Mouse (Mus musculus) heart, embryonic 11.5 days (tissue): Measurements from ENCODE around the gene Wdr31. TPM values are rescaled to one million over a fixed set of nuclear protein-coding genes. Genes with fewer than 3 reads are reported as not detected.

Experiments used
- ATAC-seq: fragments of 200-750 bp; cut with Nextera tagmentation; replicated peaks from 2 replicates; pipeline ENCODE4 v1.8.0; 2017; ENCODE audit warnings: moderate library complexity; ENCODE audit not compliant: insufficient number of reproducible peaks, low FRiP score, low TSS enrichment
- H3K27ac ChIP-seq: fragments of 300-500 bp; sonication (generic); 2 replicates; pipeline ENCODE4 v1.5.1; 2014; ENCODE audit warnings: mild to moderate bottlenecking, low read depth, low read length
- H3K27me3 ChIP-seq: fragments of 300-500 bp; sonication (generic); 2 replicates; pipeline ENCODE4 v1.6.1; 2014; ENCODE audit warnings: mild to moderate bottlenecking, low read length, mixed read lengths; ENCODE audit not compliant: control insufficient read depth, insufficient read depth
- H3K36me3 ChIP-seq: fragments of 300-500 bp; sonication (generic); 2 replicates; pipeline ENCODE4 v1.6.1; 2014; ENCODE audit warnings: mild to moderate bottlenecking, low read length, moderate library complexity, mixed read lengths; ENCODE audit not compliant: control insufficient read depth, insufficient read depth
- H3K4me1 ChIP-seq: fragments of 300-500 bp; sonication (generic); 2 replicates; pipeline ENCODE4 v1.6.1; 2014; ENCODE audit warnings: low read length; ENCODE audit not compliant: control insufficient read depth, insufficient read depth
- H3K4me2 ChIP-seq: fragments of 300-500 bp; sonication (generic); 2 replicates; pipeline ENCODE4 v1.6.1; 2014; ENCODE audit warnings: mild to moderate bottlenecking, moderate library complexity
- H3K4me3 ChIP-seq: fragments of 300-500 bp; sonication (generic); 2 replicates; pipeline ENCODE4 v1.5.1; 2014; ENCODE audit warnings: low read depth, low read length
- H3K9ac ChIP-seq: fragments of 300-500 bp; sonication (generic); 2 replicates; pipeline ENCODE4 v1.6.1; 2014; ENCODE audit warnings: mild to moderate bottlenecking, low read depth, low read length, moderate library complexity
- H3K9me3 ChIP-seq: fragments of 300-500 bp; sonication (generic); replicated peaks from 2 replicates; pipeline ENCODE4 v1.6.1; 2016; ENCODE audit warnings: low read length; ENCODE audit not compliant: control insufficient read depth
- WGBS: fragments of 180-500 bp; shearing (Covaris S2); extraction: QIAGEN DNeasy Blood & Tissue Kit; methylation state at CpG from one replicate; pipeline ENCODE4 v1.1.7; 2014; ENCODE audit not compliant: insufficient replicate concordance; 5-methylcytosine and 5-hydroxymethylcytosine counted together
- polyA plus RNA-seq: library from polyadenylated mRNA; unstranded; fragments of >200 nt; fragmentation: Nextera tagmentation; extraction: Ambion mirVana; gene quantifications from 2 replicates; pipeline ENCODE4 v1.2.1, GENCODE M21; 2014

Wdr31 gene
- polyA plus RNA-seq, result 2.9 and 3.0 TPM in 2 replicates

DNA sequence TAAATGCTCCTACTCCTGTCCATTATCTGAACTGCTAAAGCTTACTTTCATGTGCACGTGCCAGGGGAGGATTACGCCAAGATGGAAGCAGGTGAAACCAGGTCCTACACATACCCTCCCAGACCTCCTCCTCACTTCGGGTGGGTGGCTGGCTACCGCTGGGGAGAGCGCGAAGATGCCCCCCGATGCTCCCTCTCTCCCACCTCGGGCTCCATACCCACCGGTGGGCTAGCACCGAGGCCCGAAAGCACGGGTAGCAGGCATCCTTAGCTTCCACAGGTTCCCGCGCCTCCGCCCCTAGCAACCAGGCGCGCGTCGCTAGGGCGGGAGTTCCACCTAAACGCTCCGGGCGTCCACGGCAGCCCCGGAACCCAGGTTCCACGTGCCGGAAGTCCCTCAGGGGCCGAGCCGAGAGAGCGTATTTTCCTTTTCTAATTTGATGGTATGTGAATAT is at the start of gene Wdr31:
TSS of gene Wdr31 (minus strand) at position 299 of the 454 bp plus-strand sequence.
- Histone ChIP-seq H3K9ac (peak within 1 kb of the TSS; percentile 70), H3K4me3 (peak within 1 kb of the TSS; percentile 69), H3K27me3 (no peaks in the 10 kb centered on the region), H3K4me1 (no peaks in the 10 kb centered on the region), H3K36me3 (no peaks in the 10 kb centered on the region), H3K27ac (no peak within 1 kb of the TSS), H3K9me3 (no peaks in the 10 kb centered on the region), H3K4me2 (peak within 1 kb of the TSS; percentile 82)
- peak; percentile 74 for ATAC-seq
- WGBS, result under 1% methylated on average over 30 of the region's 30 CpGs

- WGBS, result under 1% methylated on average over 37 of the region's 37 CpGs
- Histone ChIP-seq H3K9ac (peak within 1 kb of the TSS; percentile 86), H3K4me1 (peaks cover 37% of the 10 kb centered on the region), H3K36me3 (no peaks in the 10 kb centered on the region), H3K4me3 (peak within 1 kb of the TSS; percentile 57), H3K27ac (peak within 1 kb of the TSS; percentile 88), H3K4me2 (peak within 1 kb of the TSS; percentile 68), H3K27me3 (no peaks in the 10 kb centered on the region), H3K9me3 (no peaks in the 10 kb centered on the region)
- peak; percentile 79 for ATAC-seq
These were observed 49.1 kb upstream of the Wdr31 start, which contains the start of gene Alad for GRCm38 (mm10) chr4:62519849-62520233. Gene Alad, minus strand, starts transcription at chr4:62519918.

GRCm38 (mm10) chr4:62519122-62519848 is 48.6 kb upstream of the Wdr31 start:
- WGBS, result 3% methylated on average over 26 of the region's 26 CpGs
- no peaks in the 10 kb centered on the region for H3K27me3 ChIP-seq
- ATAC-seq, result peak; percentile 33
- H3K27ac ChIP-seq, result peak overlapping the region; percentile 88
- no peaks in the 10 kb centered on the region for H3K36me3 ChIP-seq
- H3K9me3 ChIP-seq, result no peaks in the 10 kb centered on the region
- peaks cover 34% of the 10 kb centered on the region for H3K4me1 ChIP-seq
- peak overlapping the region; percentile 86 for H3K9ac ChIP-seq
- peak overlapping the region; percentile 57 for H3K4me3 ChIP-seq
- H3K4me2 ChIP-seq, result peak overlapping the region; percentile 68

GRCm38 (mm10) chr4:62518416-62519121 is 47.9 kb upstream of the Wdr31 start:
- H3K4me3 ChIP-seq, result peak overlapping the region; percentile 57
- peaks cover 29% of the 10 kb centered on the region for H3K4me1 ChIP-seq
- peak overlapping the region; percentile 86 for H3K9ac ChIP-seq
- 46% methylated on average over 13 of the region's 13 CpGs for WGBS
- H3K27me3 ChIP-seq, result no peaks in the 10 kb centered on the region
- peak overlapping the region; percentile 88 for H3K27ac ChIP-seq
- no peaks in the 10 kb centered on the region; the same call in 1 of the 2 replicates for H3K36me3 ChIP-seq
- no peaks in the 10 kb centered on the region for H3K9me3 ChIP-seq
- no peak for ATAC-seq
- H3K4me2 ChIP-seq, result peak overlapping the region; percentile 68

DNA sequence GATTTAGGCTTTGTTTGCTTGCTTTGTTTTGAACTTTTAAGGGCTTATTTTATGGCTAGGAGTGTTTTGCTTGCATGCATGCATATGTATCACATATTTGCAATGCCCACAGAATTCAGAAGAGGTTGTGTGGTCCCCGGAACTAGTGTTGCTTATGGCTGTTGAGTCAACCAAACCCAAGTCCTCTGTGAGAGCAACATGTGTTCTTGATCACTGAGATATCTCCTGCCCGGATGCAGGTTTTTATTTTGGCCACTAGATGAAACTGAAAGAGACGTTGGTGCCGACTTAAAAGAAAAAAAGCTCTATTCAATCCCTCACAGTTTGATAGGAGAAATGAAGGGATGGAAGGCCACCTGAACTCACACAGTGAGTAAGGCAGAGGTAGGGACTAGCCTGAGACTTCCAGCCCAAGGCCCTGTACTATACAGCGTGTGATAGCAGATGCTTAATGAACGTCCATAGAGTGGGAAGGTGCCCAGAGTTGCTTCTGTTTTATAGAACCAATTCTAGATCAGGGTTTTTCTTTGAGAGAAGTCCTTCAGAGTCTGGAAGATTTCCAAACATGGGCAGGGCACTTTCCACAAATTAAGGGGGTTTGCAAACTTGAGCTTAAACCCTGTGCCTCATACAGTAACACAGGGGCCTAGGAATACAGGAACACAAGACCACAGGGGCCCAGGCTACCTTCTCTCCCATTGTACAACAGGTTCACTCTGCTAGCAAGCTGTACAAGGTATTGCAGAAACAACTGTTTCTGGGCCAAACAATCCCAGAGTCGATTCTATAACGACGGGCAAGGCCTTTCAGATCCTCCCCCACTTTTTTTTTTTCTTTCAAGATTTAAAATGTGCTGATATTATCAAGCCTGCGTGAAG is 47.1 kb upstream of the Wdr31 start:
- Histone ChIP-seq H3K4me2 (peak overlapping the region; percentile 68), H3K27me3 (no peaks in the 10 kb centered on the region), H3K4me3 (peak overlapping the region; percentile 57), H3K27ac (peak overlapping the region; percentile 86), H3K9ac (peak overlapping the region; percentile 10; the same call in 1 of the 2 replicates), H3K36me3 (peaks cover 7% of the 10 kb centered on the region; the same call in 1 of the 2 replicates), H3K9me3 (no peaks in the 10 kb centered on the region), H3K4me1 (peaks cover 29% of the 10 kb centered on the region)
- 73% methylated on average over 10 of the region's 10 CpGs for WGBS
- no peak for ATAC-seq

GRCm38 (mm10) chr4:62517046-62517445 is 46.4 kb upstream of the Wdr31 start:
- peak overlapping the region; percentile 10; the same call in 1 of the 2 replicates for H3K9ac ChIP-seq

GRCm38 (mm10) chr4:62516579-62516978 is 45.9 kb upstream of the Wdr31 start:
- Histone ChIP-seq H3K4me3 (peak overlapping the region; percentile 32), H3K36me3 (peaks cover 14% of the 10 kb centered on the region), H3K9ac (peak overlapping the region; percentile 59), H3K27ac (peak overlapping the region; percentile 86), H3K9me3 (no peaks in the 10 kb centered on the region), H3K4me1 (peaks cover 29% of the 10 kb centered on the region), H3K4me2 (peak overlapping the region; percentile 68), H3K27me3 (no peaks in the 10 kb centered on the region)
- ATAC-seq, result peak; percentile 73
- 73% methylated on average over 1 of the region's 1 CpGs for WGBS

More at GRCm38 (mm10) chr4:62517046-62517445, 46.4 kb upstream of the Wdr31 start:
- H3K27ac ChIP-seq, result peak overlapping the region; percentile 86
- peak overlapping the region; percentile 68 for H3K4me2 ChIP-seq
- ATAC-seq, result no peak
- H3K4me1 ChIP-seq, result peaks cover 29% of the 10 kb centered on the region
- H3K9me3 ChIP-seq, result no peaks in the 10 kb centered on the region
- peak overlapping the region; percentile 57; the same call in 1 of the 2 replicates for H3K4me3 ChIP-seq
- no peaks in the 10 kb centered on the region for H3K27me3 ChIP-seq
- 77% methylated on average over 8 of the region's 8 CpGs for WGBS
- peaks cover 9% of the 10 kb centered on the region for H3K36me3 ChIP-seq

- H3K4me2 ChIP-seq, result peak overlapping the region; percentile 68
- 24% methylated on average over 2 of the region's 2 CpGs for WGBS
- no peaks in the 10 kb centered on the region for H3K27me3 ChIP-seq
- peak; percentile 33 for ATAC-seq
- peaks cover 17% of the 10 kb centered on the region for H3K36me3 ChIP-seq
- H3K9ac ChIP-seq, result peak overlapping the region; percentile 59
- H3K4me1 ChIP-seq, result peaks cover 29% of the 10 kb centered on the region
- no peaks in the 10 kb centered on the region for H3K9me3 ChIP-seq
- H3K27ac ChIP-seq, result peak overlapping the region; percentile 86
- H3K4me3 ChIP-seq, result peak overlapping the region; percentile 32
These were observed 45.4 kb upstream of the Wdr31 start for GRCm38 (mm10) chr4:62516079-62516478.
